Mouse (Mus musculus): Measurements from ENCODE around the gene Vwa7. TPM values are rescaled to one million over a fixed set of nuclear protein-coding genes. Genes with fewer than 3 reads are reported as not detected.
"Not testable (repeated sequence)": the region's sequence is repeated elsewhere in the genome, so short reads cannot be mapped to it uniquely, and the experiment has no call there.

Vwa7 gene
- total and polyA plus RNA-seq, 3 experiments = 9.8 to 10.4 TPM; not detected in 1

DNA sequence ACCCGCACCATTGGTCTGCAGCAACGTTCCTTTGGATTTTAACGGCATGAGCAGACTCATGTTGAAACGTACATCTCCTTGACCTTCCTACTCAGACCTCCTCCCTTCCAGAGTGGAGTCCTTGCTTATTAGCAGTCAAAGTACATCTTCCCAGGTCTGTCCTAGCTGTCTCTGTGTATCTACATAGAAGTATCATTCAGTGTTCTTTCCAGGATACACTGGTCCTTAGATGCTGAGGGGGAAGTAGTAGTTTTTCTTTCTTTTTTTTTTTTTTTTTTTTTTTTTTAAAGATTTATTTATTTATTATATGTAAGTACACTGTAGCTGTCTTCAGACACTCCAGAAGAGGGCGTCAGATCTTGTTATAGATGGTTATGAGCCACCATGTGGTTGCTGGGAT lies 10.5 kb upstream of the Vwa7 start:
- Histone ChIP-seq H3K4me1 (ENCODE audit: control insufficient read depth in 1 of 2, insufficient read depth in 2 of 2, low read length in 2 of 2) (peaks cover 0 to 13% of the 10 kb centered on the region in 2 experiments; a peak in 2 of 4 replicates), H3K79me2 (ENCODE audit: control insufficient read depth, insufficient read depth, low read length, poor library complexity) (peaks cover 48% of the 10 kb centered on the region)
- TF ChIP-seq ZNF384 (IDR thresholded peaks at IDR 0.05; ENCODE audit: low read depth, low read length) = peak; percentile 64
- H3K27ac ChIP-seq (ENCODE audit: control insufficient read depth, low read depth, low read length); H3K27me3 ChIP-seq (ENCODE audit: control insufficient read depth in 1 of 2, insufficient read depth in 2 of 2, low read length in 2 of 2); H3K36me3 ChIP-seq (ENCODE audit: control insufficient read depth in 1 of 2, insufficient read depth in 2 of 2, low read length in 2 of 2); H3K9ac ChIP-seq (ENCODE audit: control insufficient read depth, low read depth, low read length, poor library complexity, severe bottlenecking); H3K9me3 ChIP-seq (replicated peaks; ENCODE audit: insufficient read depth, low read length); DNase-seq (ENCODE audit: low read depth, low spot score); H3K4me3 ChIP-seq (ENCODE audit: control insufficient read depth in 1 of 2, insufficient read depth in 1 of 2, low read depth in 2 of 2, low read length in 2 of 2): not testable (repeated sequence)

- H3K4me1 ChIP-seq (ENCODE audit: control insufficient read depth in 1 of 2, insufficient read depth in 2 of 2, low read length in 2 of 2) = peaks cover 0 to 13% of the 10 kb centered on the region in 2 experiments; a peak in 2 of 4 replicates
- H3K27ac ChIP-seq (ENCODE audit: control insufficient read depth, low read depth, low read length) = peak overlapping the region; percentile 9; the same call in 1 of the 2 replicates
- peak; percentile 80 for DNase-seq (ENCODE audit: low read depth, low spot score)
- H3K9me3 ChIP-seq (replicated peaks; ENCODE audit: insufficient read depth, low read length) = no peaks in the 10 kb centered on the region
- peaks cover 6 to 7% of the 10 kb centered on the region in 2 experiments for H3K36me3 ChIP-seq (ENCODE audit: control insufficient read depth in 1 of 2, insufficient read depth in 2 of 2, low read length in 2 of 2)
- peaks cover 32% of the 10 kb centered on the region for H3K79me2 ChIP-seq (ENCODE audit: control insufficient read depth, insufficient read depth, low read length, poor library complexity)
- H3K27me3 ChIP-seq (ENCODE audit: control insufficient read depth in 1 of 2, insufficient read depth in 2 of 2, low read length in 2 of 2) = no peaks in the 10 kb centered on the region
- no peak overlapping the region for H3K4me3 ChIP-seq (ENCODE audit: control insufficient read depth in 1 of 2, insufficient read depth in 1 of 2, low read depth in 2 of 2, low read length in 2 of 2)
- TF ChIP-seq RAD21 (IDR thresholded peaks at IDR 0.05; ENCODE audit: low read depth, low read length) (peak; percentile 36), MYB (IDR thresholded peaks at IDR 0.05; ENCODE audit: low read depth, low read length) (no peak), E2F4 (IDR thresholded peaks at IDR 0.05; ENCODE audit: borderline replicate concordance, low read depth, low read length) (no peak), TCF12 (IDR thresholded peaks at IDR 0.05; ENCODE audit: low read depth, low read length) (no peak), SMC3 (IDR thresholded peaks at IDR 0.05; ENCODE audit: low read depth, low read length) (peak; percentile 56), HCFC1 (IDR thresholded peaks at IDR 0.05; ENCODE audit: low read depth, low read length) (peak; percentile 37; the same call in 1 of the 2 replicates), ZNF384 (IDR thresholded peaks at IDR 0.05; ENCODE audit: low read depth, low read length) (0 out of 2 replicates have a peak, but pooled peaks have one; percentile 31), ETS1 (IDR thresholded peaks at IDR 0.05; ENCODE audit: low read depth, low read length) (no peak), TBP (IDR thresholded peaks at IDR 0.05; ENCODE audit: low read depth, low read length) (peak; percentile 91), RCOR1 (IDR thresholded peaks at IDR 0.05; ENCODE audit: low read depth, low read length) (no peak), USF2 (IDR thresholded peaks at IDR 0.05; ENCODE audit: borderline replicate concordance in 1 of 2, insufficient read depth in 1 of 2, low read depth in 1 of 2, low read length in 2 of 2) (no peak), CTCF (IDR thresholded peaks at IDR 0.05 in 2 of 3, conservative IDR thresholded peaks at IDR 0.05 in 1 of 3; ENCODE audit: control insufficient read depth in 1 of 3, insufficient read depth in 1 of 3, low read depth in 2 of 3, low read length in 3 of 3, poor library complexity in 1 of 3, severe bottlenecking in 1 of 3) (peak in 2 of 3 experiments; percentile 20 to 49; a peak in 4 of 6 replicates), JUND (IDR thresholded peaks at IDR 0.05; ENCODE audit: low read depth, low read length) (0 out of 2 replicates have a peak, but pooled peaks have one; percentile 52), ELF1 (IDR thresholded peaks at IDR 0.05; ENCODE audit: low read depth, low read length) (0 out of 2 replicates have a peak, but pooled peaks have one; percentile 14), NELFE (IDR thresholded peaks at IDR 0.05; ENCODE audit: low read depth, low read length) (no peak), TAL1 (IDR thresholded peaks at IDR 0.05; ENCODE audit: low read length) (no peak), MAFK (IDR thresholded peaks at IDR 0.05; ENCODE audit: borderline replicate concordance, low read depth, low read length) (peak; percentile 46; the same call in 1 of the 2 replicates), POLR2AphosphoS5 (IDR thresholded peaks at IDR 0.05; ENCODE audit: borderline replicate concordance, low read depth, low read length) (no peak)
- no peak overlapping the region for H3K9ac ChIP-seq (ENCODE audit: control insufficient read depth, low read depth, low read length, poor library complexity, severe bottlenecking)
These were observed 8.9 kb upstream of the Vwa7 start for GRCm38 (mm10) chr17:35007387-35007991.

Measured in MEL (cell line).